Mouse (Mus musculus) C3H10T1/2 (cell line): ENCODE data around the gene Sdhaf4. TPM values are rescaled to one million over a fixed set of nuclear protein-coding genes. Genes with fewer than 3 reads are reported as not detected.

Experiments
- polyA plus RNA-seq, 2 experiments: library from polyadenylated mRNA; unstranded; fragments of >200 nt; fragmentation: generic; extraction: Trizol; gene quantifications; one replicate each; pipeline ENCODE4 v1.2.1; 2012; ENCODE audit warnings: missing spikeins in 2 of 2

The Sdhaf4 gene
- polyA plus RNA-seq: 10 to 100 TPM in 1 of 2 experiments, 1 to 10 TPM in 1; 4.5 to 51.4 TPM

GRCm38 (mm10) chr1:24005070-24005804, at the start of gene Sdhaf4:
TSS of gene Sdhaf4 (minus strand) at chr1:24005656.

Other genes with a start within 250 kb of the Sdhaf4 start
- gene B3gat2, start 243.9 kb downstream of the Sdhaf4 start, polyA plus RNA-seq: under 1 TPM; 0.01 to 0.12 TPM
- 10 to 100 TPM in 1 of 2 experiments, 1 to 10 TPM in 1; 9.0 to 31.9 TPM for gene Smap1, start 83.3 kb downstream of the Sdhaf4 start, polyA plus RNA-seq
- 1 to 10 TPM in 1 of 2 experiments, under 1 TPM in 1; 0.16 to 2.1 TPM for gene Fam135a, start 94.7 kb upstream of the Sdhaf4 start, polyA plus RNA-seq
- gene Col9a1, start 172.0 kb upstream of the Sdhaf4 start, polyA plus RNA-seq: under 1 TPM in 1 of 2 experiments, not detected in 1; 0.01 TPM